18 mouse cellular contexts compared by ENCODE assay signal in genomic region chr4:98237475-98237874, GRCm38 (mm10).
A peak's percentile ranks its signal among the peaks of the same experiment; 100 is the strongest.
DNase-seq lines count a peak whose midpoint lies in the region; ATAC-seq and TF ChIP-seq lines count a peak whose summit lies in the region.
"Had no signal": no experiment of that assay in that cellular context is flagged by ENCODE, and none has a peak within 500 bp of the region (broad histone marks: within the 10 kb centered on the region; RNA-seq: fewer than 3 reads in every experiment).

No protein-coding gene starts in this region.

- H3K9me3 ChIP-seq in MEL (replicated peaks; ENCODE audit: insufficient read depth, low read length), result no peaks in the 10 kb centered on the region
- H3K9me3 ChIP-seq in limb, embryonic 11.5 days (ENCODE audit: control insufficient read depth, low read length), result no peaks in the 10 kb centered on the region
- H3K9me3 ChIP-seq: liver, embryonic 12.5 days had no signal

- no peak overlapping the region for H3K4me2 ChIP-seq in limb, embryonic 11.5 days (ENCODE audit: low read depth, severe bottlenecking)
- H3K4me2 ChIP-seq: liver, embryonic 12.5 days; lung, embryonic 14.5 days had no signal

- TF ChIP-seq POLR2A in liver, adult 2 months (IDR thresholded peaks at IDR 0.05; ENCODE audit: extremely low read depth, insufficient read depth, low read length), result no peak
- TF ChIP-seq POLR2A in MEL (IDR thresholded peaks at IDR 0.05; ENCODE audit: control insufficient read depth in 1 of 2, insufficient read depth in 1 of 2, low read depth in 1 of 2, low read length in 2 of 2, poor library complexity in 1 of 2), result no peak

- no peak for TF ChIP-seq EP300 in MEL (IDR thresholded peaks at IDR 0.05; ENCODE audit: low read depth in 1 of 2, low read length in 2 of 2)

- no peaks in the 10 kb centered on the region for H3K79me2 ChIP-seq in liver, adult 2 months (ENCODE audit: control insufficient read depth, insufficient read depth, low read length)
- no peaks in the 10 kb centered on the region for H3K79me2 ChIP-seq in MEL (ENCODE audit: control insufficient read depth, insufficient read depth, low read length, poor library complexity)

- no peak for ATAC-seq in limb, embryonic 11.5 days (ENCODE audit: insufficient number of reproducible peaks, low FRiP score, low TSS enrichment, low read depth)
- ATAC-seq: liver, embryonic 12.5 days; Patski had no signal

- TF ChIP-seq CTCF in liver, adult 2 months (IDR thresholded peaks at IDR 0.05; ENCODE audit: low read depth, low read length), result no peak
- no peak for TF ChIP-seq CTCF in MEL (IDR thresholded peaks at IDR 0.05 in 2 of 3, conservative IDR thresholded peaks at IDR 0.05 in 1 of 3; ENCODE audit: control insufficient read depth in 1 of 3, insufficient read depth in 1 of 3, low read depth in 2 of 3, low read length in 3 of 3, poor library complexity in 1 of 3, severe bottlenecking in 1 of 3)

- no peak overlapping the region for H3K27ac ChIP-seq in liver, adult 2 months (replicated peaks; ENCODE audit: insufficient read depth, low read depth, low read length)
- H3K27ac ChIP-seq in MEL (ENCODE audit: control insufficient read depth, low read depth, low read length), result no peak overlapping the region
- H3K27ac ChIP-seq in limb, embryonic 11.5 days (replicated peaks; ENCODE audit: low read depth, low read length), result peak overlapping the region; percentile 16; the same call in 1 of the 2 replicates
- H3K27ac ChIP-seq: kidney, postnatal 0 days; liver, embryonic 12.5 days had no signal

- peak; percentile 33 for DNase-seq in liver, adult 2 months (ENCODE audit: extremely low read depth, low read depth, low spot score)
- DNase-seq in liver, result no peak
- DNase-seq in MEL (ENCODE audit: low read depth, low spot score), result no peak
- peak; percentile 23 for DNase-seq in brain, adult 2 months (ENCODE audit: low read depth, low spot score)
- peak; percentile 33 for DNase-seq in limb, embryonic 11.5 days (ENCODE audit: low spot score)
- no peak for DNase-seq in B cell, adult 2 months
- no peak for DNase-seq in embryo, embryonic 10.5 days (ENCODE audit: low spot score)
- DNase-seq: adrenal gland, adult 8-10 months; cerebellum, adult 11 months; cerebellum, postnatal 14 days; embryo, embryonic 11 days; gastrocnemius, postnatal 36 days; kidney, adult 11 months; lung, embryonic 14.5 days; right cerebral cortex, postnatal 4 days had no signal

- H3K27me3 ChIP-seq in liver, adult 2 months (ENCODE audit: control insufficient read depth, insufficient read depth, low read length), result no peaks in the 10 kb centered on the region
- no peaks in the 10 kb centered on the region for H3K27me3 ChIP-seq in MEL (ENCODE audit: control insufficient read depth in 1 of 2, insufficient read depth in 2 of 2, low read length in 2 of 2)
- no peaks in the 10 kb centered on the region for H3K27me3 ChIP-seq in limb, embryonic 11.5 days (ENCODE audit: control insufficient read depth, insufficient read depth, low read length)
- H3K27me3 ChIP-seq: liver, embryonic 12.5 days; Patski had no signal

- no peak for TF ChIP-seq RAD21 in MEL (IDR thresholded peaks at IDR 0.05; ENCODE audit: low read depth, low read length)

- H3K36me3 ChIP-seq in liver, adult 2 months (ENCODE audit: control insufficient read depth, insufficient read depth, low read length), result no peaks in the 10 kb centered on the region
- H3K36me3 ChIP-seq in MEL (ENCODE audit: control insufficient read depth in 1 of 2, insufficient read depth in 2 of 2, low read length in 2 of 2), result peaks cover 0 to 20% of the 10 kb centered on the region in 2 experiments; a peak in 2 of 4 replicates
- no peaks in the 10 kb centered on the region for H3K36me3 ChIP-seq in limb, embryonic 11.5 days (ENCODE audit: control insufficient read depth, insufficient read depth, low read length)
- H3K36me3 ChIP-seq: liver, embryonic 12.5 days had no signal

- no peak overlapping the region for H3K4me3 ChIP-seq in liver, adult 2 months (ENCODE audit: insufficient read depth, low read depth, low read length)
- no peak overlapping the region for H3K4me3 ChIP-seq in MEL (ENCODE audit: control insufficient read depth in 1 of 2, insufficient read depth in 1 of 2, low read depth in 2 of 2, low read length in 2 of 2)
- H3K4me3 ChIP-seq in limb, embryonic 11.5 days (ENCODE audit: low read depth, low read length), result no peak overlapping the region
- H3K4me3 ChIP-seq: liver, embryonic 12.5 days had no signal

- no peak overlapping the region for H3K9ac ChIP-seq in liver, adult 2 months (ENCODE audit: low read depth, low read length)
- H3K9ac ChIP-seq in MEL (ENCODE audit: control insufficient read depth, low read depth, low read length, poor library complexity, severe bottlenecking), result no peak overlapping the region
- H3K9ac ChIP-seq in limb, embryonic 11.5 days (ENCODE audit: low read length), result no peak overlapping the region
- H3K9ac ChIP-seq: liver, embryonic 12.5 days; lung, embryonic 14.5 days had no signal

- H3K4me1 ChIP-seq in liver, adult 2 months (ENCODE audit: control insufficient read depth, insufficient read depth, low read length), result peaks cover 2% of the 10 kb centered on the region; the same call in 1 of the 2 replicates
- H3K4me1 ChIP-seq in MEL (ENCODE audit: control insufficient read depth in 1 of 2, insufficient read depth in 2 of 2, low read length in 2 of 2), result peaks cover 13 to 17% of the 10 kb centered on the region in 2 experiments
- H3K4me1 ChIP-seq in limb, embryonic 11.5 days (ENCODE audit: control insufficient read depth, insufficient read depth, low read length), result no peaks in the 10 kb centered on the region; the same call in 1 of the 2 replicates

- WGBS in liver, adult 2 months, result 84% methylated on average over 9 of the region's 9 CpGs
- 69% methylated on average over 9 of the region's 9 CpGs for WGBS in limb, embryonic 11.5 days

TF ChIP-seq in MEL, 35 proteins besides CTCF, POLR2A, EP300 and RAD21:
- TF ChIP-seq ZNF384 (IDR thresholded peaks at IDR 0.05; ENCODE audit: low read depth, low read length) (peak; percentile 27; the same call in 1 of the 2 replicates), POLR2AphosphoS2 (IDR thresholded peaks at IDR 0.05; ENCODE audit: low read length) (no peak)

Comparison
In these comparisons a context has a peak if more than half of its experiments do, and no peak if none do; other contexts are left out.
1. DNase-seq: peak in liver, adult 2 months (single experiment), brain, adult 2 months (single experiment) and limb, embryonic 11.5 days (single experiment); none in liver (single experiment), MEL (single experiment), B cell, adult 2 months (0 of 2) and embryo, embryonic 10.5 days (single experiment).